8 mouse cellular contexts compared by ENCODE assay signal in genomic region chr2:5519221-5519669, GRCm38 (mm10).
DNase-seq lines count a peak whose midpoint lies in the region; ATAC-seq lines count a peak whose summit lies in the region.
"Had no signal": no experiment of that assay in that cellular context is flagged by ENCODE, and none has a peak within 500 bp of the region (broad histone marks: within the 10 kb centered on the region; RNA-seq: fewer than 3 reads in every experiment).

No protein-coding gene starts in this region.

- H3K9ac ChIP-seq in lung, embryonic 15.5 days: no peak overlapping the region
- H3K9ac ChIP-seq: embryonic facial prominence, embryonic 13.5 days had no signal

- DNase-seq in kidney, postnatal 4 days: peak; percentile 61 to 63
- DNase-seq in kidney, adult 9 months: no peak
- DNase-seq in cerebellum, adult 11 months: peak; percentile 34
- peak; percentile 29 to 35 for DNase-seq in cerebellum, postnatal 10 days
- no peak for DNase-seq in ovary, postnatal 36 days (ENCODE audit: low spot score)
- DNase-seq in thymus, postnatal 25 days: no peak

- no peak overlapping the region for H3K4me2 ChIP-seq in lung, embryonic 15.5 days
- H3K4me2 ChIP-seq: embryonic facial prominence, embryonic 13.5 days had no signal

- H3K27ac ChIP-seq in lung, embryonic 15.5 days: peak overlapping the region; percentile 65
- H3K27ac ChIP-seq: embryonic facial prominence, embryonic 13.5 days had no signal

- H3K9me3 ChIP-seq in lung, embryonic 15.5 days: no peaks in the 10 kb centered on the region
- H3K9me3 ChIP-seq: embryonic facial prominence, embryonic 13.5 days had no signal

- peak; percentile 87; the same call in 1 of the 2 replicates for ATAC-seq in lung, embryonic 15.5 days (ENCODE audit: borderline replicate concordance, extremely low read depth, low FRiP score, low TSS enrichment)

- H3K27me3 ChIP-seq in lung, embryonic 15.5 days: no peaks in the 10 kb centered on the region
- H3K27me3 ChIP-seq: embryonic facial prominence, embryonic 13.5 days had no signal

- 30% methylated on average over 8 of the region's 8 CpGs for WGBS in lung, embryonic 15.5 days

- H3K36me3 ChIP-seq in lung, embryonic 15.5 days: no peaks in the 10 kb centered on the region
- H3K36me3 ChIP-seq: embryonic facial prominence, embryonic 13.5 days had no signal

- no peak overlapping the region for H3K4me3 ChIP-seq in lung, embryonic 15.5 days
- H3K4me3 ChIP-seq: embryonic facial prominence, embryonic 13.5 days had no signal

- H3K4me1 ChIP-seq in lung, embryonic 15.5 days: peaks cover 4% of the 10 kb centered on the region; the same call in 1 of the 2 replicates
- H3K4me1 ChIP-seq: embryonic facial prominence, embryonic 13.5 days had no signal

Comparison
In these comparisons a context has a peak if more than half of its experiments do, and no peak if none do; other contexts are left out.
1. DNase-seq: peak in kidney, postnatal 4 days (2 of 2), cerebellum, adult 11 months (single experiment) and cerebellum, postnatal 10 days (2 of 2); none in kidney, adult 9 months (single experiment), ovary, postnatal 36 days (single experiment) and thymus, postnatal 25 days (single experiment).